Mouse (Mus musculus) adrenal gland, postnatal 10 days (tissue): ENCODE data around the gene Kif3c. TPM values are rescaled to one million over a fixed set of nuclear protein-coding genes. Genes with fewer than 3 reads are reported as not detected.
"Not testable (repeated sequence)": the region's sequence is repeated elsewhere in the genome, so short reads cannot be mapped to it uniquely, and the experiment has no call there.

Source experiments
- DNase-seq: peaks from one replicate; pipeline ENCODE4 v3.0.0; 2021; ENCODE audit warnings: mixed read lengths
- total RNA-seq, 2 experiments: library from RNA; stranded (reverse); gene quantifications; 2 replicates each; pipeline ENCODE4 v1.2.3; 2021

Kif3c gene
- total RNA-seq, 2 experiments from 2014 or later: 13.2 to 18.5 TPM

DNA sequence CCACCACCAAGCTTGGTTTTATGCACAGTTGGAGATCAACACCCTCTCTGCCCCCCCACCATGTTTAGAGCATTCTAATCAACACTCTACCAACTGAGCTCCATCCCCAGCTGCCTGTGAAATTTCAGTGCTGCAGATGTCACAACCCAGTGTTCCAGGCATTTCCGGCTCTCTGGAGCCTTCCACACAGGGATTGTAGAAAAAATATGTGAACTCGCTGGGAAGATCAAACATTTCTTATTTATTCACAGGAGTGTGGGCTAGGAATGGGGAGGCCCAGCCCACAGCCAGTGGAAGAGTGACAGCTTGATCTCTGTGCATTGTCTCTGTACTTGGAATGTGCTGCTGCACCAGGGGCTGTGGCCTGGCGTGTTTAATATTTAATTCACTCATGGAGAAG, 3.8 kb downstream of the Kif3c start:
- no peak for DNase-seq

GRCm38 (mm10) chr12:3370979-3371925, 6.3 kb downstream of the Kif3c start:
- DNase-seq: peak; percentile 58

GRCm38 (mm10) chr12:3371991-3372390, 7.1 kb downstream of the Kif3c start:
- no peak for DNase-seq

- no peak for DNase-seq
Observed at GRCm38 (mm10) chr12:3373566-3373965, 8.6 kb downstream of the Kif3c start.

- no peak for DNase-seq
Observed at GRCm38 (mm10) chr12:3374552-3374951, 9.6 kb downstream of the Kif3c start.

DNA sequence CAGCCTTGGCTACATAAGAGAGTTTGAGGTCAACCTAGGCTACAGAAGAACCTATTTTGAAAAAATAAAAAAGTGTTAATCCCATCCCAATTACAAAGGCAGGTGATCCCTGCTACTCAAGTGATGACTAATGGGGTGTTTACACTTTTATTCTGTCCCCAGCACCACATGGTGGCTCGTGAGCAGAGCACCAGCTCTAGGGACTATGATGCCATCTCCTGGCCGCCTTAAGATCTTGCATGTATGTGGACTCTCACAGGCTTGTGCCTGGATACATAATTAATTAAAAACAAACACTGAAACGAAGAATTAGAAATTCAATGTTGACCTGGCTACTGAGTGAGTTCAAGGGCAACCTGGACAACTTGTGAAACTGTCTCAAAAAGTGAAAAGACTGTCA, 12.3 kb downstream of the Kif3c start:
- no peak for DNase-seq

- DNase-seq: no peak
Observed at GRCm38 (mm10) chr12:3377755-3378154, 12.8 kb downstream of the Kif3c start.

DNA sequence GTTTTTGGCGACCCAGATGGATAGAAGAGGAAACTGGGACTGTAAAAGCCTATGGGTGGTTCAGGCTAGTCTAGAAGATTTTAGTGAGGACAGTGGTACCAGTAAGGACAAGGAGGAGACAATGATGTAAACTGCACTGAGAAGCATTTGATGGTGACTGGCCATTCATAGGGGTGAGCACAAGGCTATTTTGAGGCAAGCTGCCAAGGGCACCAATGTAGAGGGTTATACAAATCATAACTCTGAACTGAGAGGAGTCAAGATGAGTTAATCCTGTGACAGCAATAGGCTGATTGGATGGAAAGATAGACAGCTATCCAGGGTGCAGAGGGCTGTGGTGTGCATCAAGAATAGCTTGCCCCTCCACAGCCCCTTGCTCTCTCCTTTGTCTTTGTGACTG, 19.9 kb downstream of the Kif3c start:
- DNase-seq: peak; percentile 67

- DNase-seq: no peak
Observed at GRCm38 (mm10) chr12:3385271-3385670, 20.3 kb downstream of the Kif3c start.

- DNase-seq: no peak
Observed at GRCm38 (mm10) chr12:3385940-3386339, 21.0 kb downstream of the Kif3c start.

DNA sequence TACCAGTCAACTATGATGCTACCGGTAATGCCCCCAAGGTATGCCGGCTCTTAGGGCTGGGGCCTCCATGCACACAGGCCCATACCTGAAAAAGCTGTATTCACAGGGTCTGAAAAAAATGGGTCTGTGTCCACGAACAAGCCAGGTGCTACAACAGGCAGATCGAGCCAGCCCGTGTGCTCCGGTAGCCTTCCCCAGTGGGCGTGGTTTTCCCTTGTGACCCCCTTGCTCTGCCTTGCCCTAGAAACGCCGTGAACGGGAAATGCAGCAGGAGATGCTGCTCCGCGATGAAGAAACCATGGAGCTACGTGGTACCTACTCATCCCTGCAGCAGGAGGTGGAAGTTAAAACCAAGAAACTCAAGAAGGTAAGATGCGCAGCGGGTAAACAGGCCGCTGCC, 23.0 kb downstream of the Kif3c start:
- no peak for DNase-seq

DNA sequence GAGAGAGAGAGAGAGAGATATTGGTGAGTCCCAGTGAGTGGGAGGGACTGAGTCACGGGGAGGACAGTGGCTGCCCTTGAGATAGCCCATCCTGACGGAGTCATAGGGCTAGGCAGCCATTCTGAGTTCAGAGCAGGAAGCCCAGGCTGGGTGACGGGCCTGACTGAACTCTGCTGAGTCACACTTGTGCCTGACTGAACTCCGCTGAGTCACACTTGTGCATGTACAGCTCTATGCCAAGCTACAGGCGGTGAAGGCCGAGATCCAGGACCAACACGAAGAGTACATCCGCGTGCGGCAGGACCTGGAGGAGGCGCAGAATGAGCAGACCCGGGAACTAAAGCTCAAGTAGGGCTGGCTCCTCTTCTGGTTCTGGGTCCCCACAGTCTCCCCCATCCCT, 24.5 kb downstream of the Kif3c start:
- DNase-seq: peak; percentile 70

DNA sequence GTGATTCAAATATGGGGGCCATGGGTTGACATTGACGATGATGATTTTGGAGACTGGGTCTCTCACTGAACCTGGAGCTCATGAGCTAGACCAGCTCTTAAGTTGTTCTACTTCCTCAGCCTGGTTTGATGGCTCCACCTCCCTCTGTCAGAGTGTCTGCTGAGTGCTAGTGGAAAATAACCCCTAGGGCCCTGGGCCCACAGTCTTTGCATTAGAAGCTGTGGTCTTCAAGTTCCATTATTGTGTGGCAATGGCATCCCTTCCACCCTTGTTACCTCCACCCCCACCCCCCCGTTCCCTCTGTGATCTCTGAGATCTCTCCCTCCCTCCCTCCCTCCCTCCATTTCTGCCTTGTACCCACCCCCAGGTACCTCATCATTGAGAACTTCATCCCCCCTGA, 25.1 kb downstream of the Kif3c start:
- DNase-seq: no peak

DNA sequence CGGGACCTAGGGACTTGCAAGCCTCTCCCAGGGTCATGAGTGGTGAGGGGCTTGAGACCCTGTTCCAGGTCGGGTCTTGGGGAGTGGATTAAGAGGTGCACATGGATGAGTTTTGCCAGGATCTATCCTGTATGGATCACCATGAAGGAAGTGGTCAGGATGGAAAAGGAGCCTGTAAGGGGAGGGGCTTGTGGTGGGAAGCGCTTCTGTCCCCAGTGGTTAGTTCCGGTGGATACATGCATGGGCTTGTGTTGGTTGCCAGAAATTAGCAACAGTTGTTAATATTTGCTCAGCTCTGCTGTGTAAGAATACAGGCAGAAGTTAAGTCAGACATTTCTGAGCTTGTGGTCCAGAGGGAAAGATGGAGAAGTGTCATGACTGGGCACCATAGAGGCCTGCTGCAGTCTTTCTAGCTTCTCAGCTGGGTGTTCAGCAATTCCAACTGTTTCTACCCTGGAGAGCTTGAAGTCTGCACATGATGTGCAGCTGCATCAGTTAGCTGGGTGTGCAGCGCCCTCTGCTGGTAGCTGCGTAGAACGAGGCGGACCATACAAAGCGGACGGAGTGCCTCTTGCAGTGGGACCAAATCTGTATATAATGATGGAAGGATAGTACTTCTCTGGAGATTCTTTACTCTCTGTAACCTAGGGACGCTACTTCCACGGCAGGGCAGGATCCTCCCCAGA, 25.8 kb downstream of the Kif3c start:
- peak; percentile 93 for DNase-seq

DNA sequence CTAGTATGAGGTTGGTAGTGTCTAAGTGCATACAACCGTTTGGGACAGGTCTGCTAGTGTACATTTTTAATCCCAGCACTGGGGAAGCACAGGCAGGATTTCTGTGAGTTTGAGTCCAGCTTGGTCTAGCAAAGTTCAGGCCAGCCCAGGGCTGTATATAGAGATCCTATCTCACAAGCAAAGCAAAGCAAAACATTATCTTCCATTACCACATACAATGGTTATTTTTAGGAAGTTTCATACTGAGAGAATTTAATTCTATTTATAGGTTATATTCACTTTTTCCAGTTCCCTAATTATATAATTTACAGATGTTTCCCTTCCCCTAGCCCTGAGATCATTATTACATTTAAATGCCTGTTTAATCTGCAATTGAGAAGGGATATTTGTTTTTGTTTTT, 26.3 kb downstream of the Kif3c start:
- DNase-seq: no peak

DNA sequence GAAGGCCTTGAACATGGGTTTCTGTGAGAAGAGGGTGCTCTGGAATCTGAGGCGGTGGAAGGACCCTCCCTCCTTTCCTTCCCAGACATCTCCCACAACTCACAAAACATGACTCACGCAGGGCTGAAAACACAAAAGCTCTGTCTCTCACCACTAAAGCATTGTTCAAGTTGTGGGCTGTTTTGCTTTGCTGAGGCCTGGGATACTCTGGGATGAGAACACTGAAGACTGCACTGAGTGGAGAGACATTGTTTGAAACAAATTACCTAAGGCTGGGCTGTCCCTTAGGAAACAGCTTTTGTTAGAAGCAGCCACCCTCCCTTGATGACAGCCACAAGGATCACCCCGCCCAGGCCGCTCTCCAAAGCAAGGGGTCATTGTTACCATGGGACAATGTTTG, 28.2 kb downstream of the Kif3c start:
- no peak for DNase-seq

- DNase-seq: no peak
Observed at GRCm38 (mm10) chr12:3396931-3397330, 32.0 kb downstream of the Kif3c start.

DNA sequence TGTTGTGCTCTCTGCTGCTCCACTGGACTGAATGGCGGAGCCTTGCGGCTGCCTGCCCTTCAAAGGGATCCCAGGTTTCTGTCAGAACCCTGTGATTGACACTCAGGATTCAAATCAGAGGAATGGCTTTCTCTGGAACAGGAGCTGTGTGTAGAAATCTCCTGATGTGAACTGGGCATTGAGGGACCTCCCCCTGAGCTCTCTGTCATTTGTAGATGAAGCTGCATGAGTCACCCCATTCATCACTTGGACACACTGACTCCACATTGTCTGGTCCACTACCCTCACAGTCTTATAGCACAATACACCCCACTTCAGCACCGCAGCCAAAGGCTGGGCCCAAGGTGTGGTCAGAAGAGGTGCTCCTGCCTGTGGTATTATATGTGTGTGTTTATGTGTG, 40.7 kb downstream of the Kif3c start:
- not testable (repeated sequence) for DNase-seq

GRCm38 (mm10) chr12:3406585-3406984, 41.7 kb downstream of the Kif3c start:
- DNase-seq: no peak

GRCm38 (mm10) chr12:3414956-3415355, 50.0 kb downstream of the Kif3c start:
- no peak for DNase-seq

GRCm38 (mm10) chr12:3418761-3419160, 53.8 kb downstream of the Kif3c start:
- DNase-seq: no peak

GRCm38 (mm10) chr12:3420519-3420918, 55.6 kb downstream of the Kif3c start:
- DNase-seq: no peak

DNA sequence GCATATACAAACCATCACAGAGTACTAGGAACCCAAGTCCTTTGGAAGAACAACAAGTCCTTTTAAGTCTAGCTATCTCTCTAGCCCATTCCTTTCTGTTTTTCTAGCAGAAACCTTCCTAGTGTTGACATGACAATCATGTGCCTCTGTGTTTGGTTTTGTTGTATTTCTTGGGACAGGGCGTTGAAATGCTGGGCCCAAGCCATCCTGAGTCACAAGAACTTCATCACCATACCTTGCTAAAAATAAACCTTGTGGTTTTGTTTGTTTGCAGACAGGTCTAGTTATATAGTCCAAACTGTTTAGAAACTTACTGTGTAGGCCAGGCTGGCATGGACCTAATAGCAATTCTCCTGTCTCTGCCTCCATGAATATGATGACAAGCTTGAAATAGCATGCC, 57.9 kb downstream of the Kif3c start:
- DNase-seq: no peak

GRCm38 (mm10) chr12:3424179-3424578, 59.2 kb downstream of the Kif3c start:
- no peak for DNase-seq
